Mouse (Mus musculus): ENCODE results near the gene Grb7.

Gene Grb7

DNA sequence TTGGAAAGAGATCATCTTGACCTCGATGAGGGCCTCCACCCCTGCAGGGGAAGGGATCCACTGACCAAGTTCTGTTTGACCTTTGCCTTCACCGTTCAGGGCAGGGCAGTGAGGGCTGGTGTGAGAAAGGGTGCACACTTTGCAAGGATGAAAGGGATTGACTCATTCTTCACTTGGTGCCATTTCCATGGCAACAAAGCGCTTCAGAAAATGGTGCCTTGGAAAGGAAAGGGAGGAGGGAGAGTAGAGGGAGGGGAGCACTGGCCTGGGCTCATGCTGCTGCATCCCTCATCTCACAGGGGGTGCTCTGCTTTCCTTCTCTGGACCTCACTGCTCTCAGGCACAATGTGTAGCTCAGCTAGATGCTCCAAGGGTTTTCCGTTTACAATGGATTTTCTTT lies 26.5 kb downstream of the Grb7 start:
- DNase-seq (ENCODE audit: low spot score): no peak

DNA sequence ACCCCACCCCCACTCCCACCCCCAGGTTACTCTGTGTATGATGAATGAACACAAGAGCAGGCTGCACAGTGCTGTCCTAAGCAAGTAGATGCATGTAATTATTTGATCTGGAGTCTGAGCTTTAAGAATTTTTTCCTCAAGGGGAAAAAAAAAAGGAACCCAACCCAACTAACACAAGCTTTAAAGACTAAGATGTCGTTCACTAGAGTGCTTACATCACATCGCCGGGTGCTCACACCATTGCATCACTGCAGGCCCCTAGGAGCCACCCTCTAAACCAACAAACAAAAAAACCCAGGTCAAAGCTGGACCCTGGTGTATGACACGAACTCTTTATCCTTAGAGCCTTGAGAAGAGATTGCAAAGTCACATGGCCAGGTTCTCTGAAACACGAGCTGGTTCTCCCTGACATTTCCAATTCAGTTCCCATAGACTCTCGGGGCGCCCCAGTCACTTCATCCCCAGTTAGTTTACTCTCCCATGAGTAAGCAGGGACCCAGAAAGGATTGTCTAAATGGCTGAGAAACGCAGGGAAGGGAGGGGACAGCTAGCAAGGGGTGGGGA lies 27.8 kb downstream of the Grb7 start:
- DNase-seq (ENCODE audit: low spot score): no peak

DNA sequence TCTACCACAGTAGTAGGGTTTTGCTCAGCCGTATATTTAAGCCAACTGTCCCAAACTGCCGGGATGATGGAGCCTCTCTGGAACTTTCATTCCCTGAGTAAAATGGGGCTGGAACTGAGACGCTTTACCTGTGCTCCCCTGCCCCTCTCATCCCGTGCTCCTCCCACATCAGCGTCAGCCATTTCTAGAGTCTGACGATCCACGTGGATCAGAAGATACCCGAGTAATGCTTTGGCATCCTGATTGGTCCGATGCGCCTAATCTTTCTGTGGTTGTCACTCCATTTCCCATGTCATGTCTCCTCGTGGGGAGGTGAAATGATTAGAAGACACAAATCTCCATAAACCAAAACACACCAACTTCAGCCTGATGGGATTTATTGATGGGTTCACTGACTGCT lies 28.8 kb downstream of the Grb7 start:
- DNase-seq (ENCODE audit: low spot score): no peak

DNA sequence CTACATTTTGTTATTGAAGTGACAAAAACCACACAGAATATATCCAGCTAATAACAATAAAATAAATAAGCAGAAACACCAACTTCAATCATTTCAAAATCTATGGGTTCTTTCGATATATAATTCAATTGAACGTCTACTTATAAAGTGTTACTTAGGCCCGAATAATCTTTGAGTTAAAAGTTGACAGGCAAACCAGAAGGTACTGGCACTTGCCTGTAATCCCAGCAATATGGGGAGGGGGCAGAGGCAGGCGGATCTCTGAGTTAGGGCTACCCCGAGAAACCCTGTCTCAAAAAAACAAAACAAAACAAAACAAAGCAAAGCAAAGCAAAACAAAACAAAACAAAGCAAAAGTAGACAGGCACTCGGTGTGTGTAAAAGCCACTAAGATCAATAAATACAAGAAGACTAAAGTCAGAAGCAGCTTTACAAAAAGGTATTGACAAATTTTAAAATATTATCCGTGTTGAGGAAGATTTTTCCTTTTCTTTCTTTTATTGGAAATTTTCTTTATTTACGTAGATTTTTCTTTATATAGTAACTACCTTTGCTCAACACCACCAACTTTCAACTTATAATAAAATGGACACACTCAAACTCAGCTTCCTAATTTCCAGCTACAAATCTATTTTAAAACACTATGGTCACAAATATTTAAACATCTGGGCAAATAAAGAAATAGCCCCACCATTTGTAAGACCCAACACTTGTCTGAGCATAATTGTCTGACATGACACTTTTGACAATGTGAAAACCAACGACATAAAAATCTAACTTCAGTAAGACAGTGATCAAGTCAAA lies 29.6 kb downstream of the Grb7 start:
- no peak for DNase-seq (ENCODE audit: low spot score)

DNA sequence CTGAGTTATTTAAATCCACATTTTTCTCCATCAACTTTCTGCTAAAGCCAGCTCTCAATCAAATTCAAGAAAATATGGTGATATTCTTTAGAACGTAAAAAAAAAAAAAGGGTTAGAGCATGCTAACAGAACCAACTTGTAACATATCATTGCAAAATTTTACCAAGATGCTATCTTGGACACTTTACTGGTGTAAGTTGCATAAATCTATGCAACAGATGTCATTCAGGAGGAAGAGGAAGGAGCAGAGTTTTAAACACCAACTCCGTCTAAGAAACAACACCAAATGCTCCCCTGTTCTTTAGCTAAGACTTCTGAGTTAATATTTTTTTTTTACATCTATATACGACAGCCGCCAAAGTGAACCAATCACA lies 30.2 kb downstream of the Grb7 start:
- no peak for DNase-seq (ENCODE audit: low spot score)

DNA sequence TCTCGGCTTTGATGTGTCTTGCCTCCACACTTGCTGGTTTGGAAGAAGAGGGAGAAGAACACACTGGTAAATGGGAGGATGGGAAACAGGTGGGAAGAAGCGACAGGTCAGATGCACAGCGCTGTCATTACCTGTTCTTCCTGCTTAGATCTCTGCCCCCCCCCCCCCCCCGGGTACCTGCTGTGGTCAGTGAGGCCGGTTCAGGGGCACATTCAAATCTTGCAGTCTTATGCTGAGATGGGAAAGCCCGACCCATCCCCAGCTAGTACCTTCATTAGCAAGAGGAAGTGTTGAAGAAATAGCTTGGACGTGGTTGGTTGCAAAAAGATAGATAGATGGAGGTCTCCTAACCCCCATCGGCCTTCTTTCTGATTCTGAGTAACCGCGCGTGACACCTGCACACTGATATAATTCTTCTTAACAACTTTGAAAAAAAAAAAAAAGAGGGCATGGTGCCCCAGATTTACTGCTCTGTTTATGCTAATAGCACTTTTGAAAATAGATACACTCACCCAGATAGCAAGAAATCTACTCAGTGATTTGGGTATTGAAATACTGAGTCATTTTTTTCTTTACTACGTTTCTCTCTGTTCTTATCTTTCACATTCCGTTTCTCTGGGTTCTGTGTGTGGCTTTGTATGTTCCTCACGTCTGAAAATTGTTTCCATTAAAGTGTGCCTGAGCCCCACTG lies 31.0 kb downstream of the Grb7 start:
- no peak for DNase-seq (ENCODE audit: low spot score)

DNA sequence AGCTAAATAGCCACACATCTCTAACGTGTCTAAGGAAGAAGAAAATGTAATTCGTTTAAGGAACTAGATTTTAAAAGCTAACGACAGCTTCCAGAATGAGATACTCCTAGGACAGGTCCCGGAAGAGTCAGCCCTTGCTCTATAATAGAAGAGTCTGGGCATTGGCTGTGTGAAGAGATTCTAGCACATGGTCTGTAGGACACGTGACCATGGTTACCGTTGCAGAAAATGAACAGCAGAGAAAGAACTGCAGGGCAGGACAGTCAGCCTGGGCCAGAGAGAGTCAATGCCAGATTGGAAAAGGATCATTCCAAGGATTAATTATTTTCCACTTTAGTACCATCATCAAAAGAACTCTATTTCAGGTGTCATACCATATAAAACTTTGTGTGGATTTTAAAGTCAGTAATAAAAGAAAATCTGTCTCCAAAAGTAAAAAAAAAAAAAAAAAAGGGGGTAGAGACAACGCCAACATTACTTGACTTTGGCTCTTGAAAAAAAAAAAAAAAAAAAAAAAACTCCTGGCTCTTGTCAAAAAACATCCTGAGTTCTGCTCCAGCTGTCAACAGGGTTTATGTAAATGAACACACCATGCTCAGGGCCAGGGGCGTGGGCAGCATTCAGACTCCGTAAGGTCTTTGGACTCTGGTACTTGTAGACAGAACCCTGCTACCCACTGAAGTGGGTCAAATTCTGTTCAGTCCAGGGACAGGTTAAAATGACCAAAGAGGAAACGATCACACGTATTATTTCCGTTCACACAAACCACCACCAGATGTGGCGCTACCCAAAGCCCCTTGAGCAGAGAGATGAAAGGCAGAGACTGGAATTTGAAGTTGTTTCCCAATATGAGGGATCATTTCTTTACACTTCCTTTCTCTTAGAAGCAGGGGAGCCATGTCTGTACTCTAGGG lies 33.1 kb downstream of the Grb7 start:
- DNase-seq (ENCODE audit: low spot score): no peak

DNA sequence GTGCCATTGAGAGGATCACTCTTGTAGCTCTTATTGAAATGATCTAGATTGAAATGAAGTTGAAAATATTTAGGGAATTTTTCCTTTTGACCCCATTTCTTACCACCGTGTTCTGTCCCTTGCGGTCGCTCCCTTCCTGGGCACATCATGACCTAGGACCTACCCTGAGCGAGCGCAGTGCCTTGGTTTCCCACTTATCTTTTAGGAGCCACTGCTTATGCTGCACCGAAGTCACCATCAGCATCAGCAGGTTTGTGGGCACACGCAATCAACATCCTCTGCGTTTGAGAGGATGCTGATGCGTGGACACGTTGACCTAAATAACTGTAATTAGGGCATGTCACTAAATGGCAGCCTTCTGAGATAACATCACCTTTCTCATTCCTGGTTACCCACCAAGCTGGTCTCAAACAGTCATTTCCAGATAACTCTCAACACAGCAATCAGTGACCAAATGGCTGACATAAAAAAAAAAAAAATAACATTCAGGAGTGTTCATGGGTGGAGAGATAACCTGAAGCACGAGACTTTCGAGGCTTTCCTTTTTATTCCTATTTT lies 33.8 kb downstream of the Grb7 start:
- DNase-seq (ENCODE audit: low spot score): no peak

DNA sequence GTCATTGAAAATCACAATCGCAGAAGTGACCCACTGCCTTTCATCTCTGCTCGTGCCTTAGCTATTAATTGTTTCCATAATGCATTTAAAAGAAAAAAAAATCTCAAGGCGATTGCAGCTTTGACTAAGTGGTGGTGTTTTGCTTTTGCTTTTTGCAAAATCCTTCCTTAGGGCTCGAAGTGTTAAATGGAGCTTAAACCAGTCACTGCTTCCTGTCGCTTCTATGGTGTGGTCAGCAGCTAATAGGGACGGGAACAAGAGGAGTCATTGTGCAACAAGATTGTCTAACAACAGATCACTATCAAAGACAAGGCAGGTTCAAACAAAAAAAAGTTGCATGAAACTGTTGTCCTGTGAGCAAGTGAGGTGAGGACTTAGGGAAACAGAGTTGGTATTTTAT lies 35.0 kb downstream of the Grb7 start:
- DNase-seq (ENCODE audit: low spot score): no peak

DNA sequence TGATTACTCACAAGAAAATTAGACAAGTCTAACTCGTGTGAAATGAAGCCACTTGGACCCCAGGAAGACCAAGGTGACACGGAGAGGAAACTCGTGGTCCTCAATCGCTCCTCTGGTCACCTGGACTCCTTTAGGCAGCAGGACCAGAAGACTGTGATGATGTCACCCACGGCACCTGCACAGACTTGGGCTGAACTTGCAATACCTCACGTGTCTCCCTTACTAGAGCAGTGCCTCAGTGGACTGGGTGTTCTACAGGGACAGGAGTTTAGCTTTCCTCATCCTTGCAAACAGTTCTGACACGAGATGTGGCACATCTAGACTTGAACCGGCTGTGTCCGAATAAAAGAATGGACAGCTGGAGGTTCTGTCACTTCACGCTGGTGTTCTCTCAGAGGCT lies 35.9 kb downstream of the Grb7 start:
- DNase-seq (ENCODE audit: low spot score): no peak

DNA sequence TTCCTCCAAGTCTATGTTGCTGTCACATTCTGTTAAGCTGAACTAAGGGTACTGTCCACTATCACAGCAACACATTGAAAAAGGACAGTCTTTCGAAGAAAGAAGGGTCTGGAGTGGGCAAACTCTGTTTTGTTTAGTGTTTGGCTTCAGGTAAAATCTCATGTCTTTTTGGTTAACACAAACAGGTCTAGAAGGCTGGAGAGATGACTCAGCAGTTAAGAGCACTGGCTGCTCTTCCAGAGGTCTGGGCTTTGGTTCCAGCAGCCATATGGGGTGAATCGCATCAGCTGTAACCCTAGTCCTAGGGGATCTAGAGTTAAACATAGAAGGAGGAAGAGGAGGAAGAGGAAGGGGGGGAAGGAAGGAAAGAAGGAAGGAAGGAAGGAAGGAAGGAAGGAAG lies 39.6 kb downstream of the Grb7 start:
- no peak for DNase-seq (ENCODE audit: low spot score)

DNA sequence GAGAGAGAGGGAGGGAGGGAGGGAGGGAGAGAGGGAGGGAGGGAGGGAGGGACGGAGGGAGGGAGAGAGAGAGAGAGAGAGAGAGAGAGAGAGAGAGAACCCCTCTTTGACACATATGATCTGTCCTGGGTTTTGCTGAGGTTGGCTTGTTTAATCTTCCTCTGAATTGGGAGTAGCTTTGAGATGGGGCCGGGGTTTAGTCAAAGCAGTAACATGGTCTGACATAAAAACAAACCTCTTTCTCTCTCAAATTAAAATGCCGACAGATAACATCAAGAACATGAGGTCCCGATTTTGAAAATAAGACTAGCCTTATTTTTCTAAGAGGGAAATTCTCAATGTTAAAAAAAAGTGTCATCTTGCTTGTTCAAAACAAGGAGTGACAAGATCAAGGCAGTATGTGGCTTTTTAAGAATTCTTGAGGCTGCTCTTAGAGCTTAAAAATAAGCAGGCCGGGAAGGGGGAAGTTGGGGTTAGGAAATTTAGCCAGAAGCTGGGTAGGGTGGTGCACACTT lies 41.4 kb downstream of the Grb7 start:
- no peak for DNase-seq (ENCODE audit: low spot score)

DNA sequence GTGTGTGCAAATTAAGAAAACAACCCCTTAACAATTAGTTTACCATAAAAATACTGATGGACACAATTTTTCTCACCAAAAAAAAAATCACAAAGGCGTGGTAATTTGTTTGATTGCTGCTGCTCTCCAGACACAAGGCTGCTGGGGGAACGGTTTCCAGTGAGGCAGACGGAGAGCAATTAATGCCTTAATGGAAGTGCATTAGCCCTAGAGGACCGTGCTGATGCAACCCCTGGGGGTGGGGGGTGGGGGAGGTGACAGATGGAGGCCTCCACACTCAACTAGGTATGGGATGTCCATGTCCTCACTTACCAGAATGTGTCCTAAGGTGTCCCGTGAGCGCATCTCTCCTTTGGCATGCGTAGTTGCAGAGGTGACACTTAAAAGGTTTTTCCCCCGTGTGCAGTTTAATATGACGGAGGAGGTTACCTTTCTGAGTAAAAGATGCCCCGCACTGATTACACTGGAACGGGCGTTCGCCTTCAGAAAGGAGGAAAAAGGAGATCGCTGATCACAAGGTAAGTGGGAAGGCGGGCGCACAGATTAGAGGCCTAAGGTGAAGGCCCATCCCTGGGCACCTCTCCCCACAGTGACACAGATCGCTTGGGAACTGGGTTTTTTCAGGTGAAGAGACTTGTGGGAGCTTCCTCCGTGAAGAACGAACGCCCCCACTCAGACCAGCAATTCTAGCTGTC lies 42.5 kb downstream of the Grb7 start:
- DNase-seq (ENCODE audit: low spot score): no peak

DNA sequence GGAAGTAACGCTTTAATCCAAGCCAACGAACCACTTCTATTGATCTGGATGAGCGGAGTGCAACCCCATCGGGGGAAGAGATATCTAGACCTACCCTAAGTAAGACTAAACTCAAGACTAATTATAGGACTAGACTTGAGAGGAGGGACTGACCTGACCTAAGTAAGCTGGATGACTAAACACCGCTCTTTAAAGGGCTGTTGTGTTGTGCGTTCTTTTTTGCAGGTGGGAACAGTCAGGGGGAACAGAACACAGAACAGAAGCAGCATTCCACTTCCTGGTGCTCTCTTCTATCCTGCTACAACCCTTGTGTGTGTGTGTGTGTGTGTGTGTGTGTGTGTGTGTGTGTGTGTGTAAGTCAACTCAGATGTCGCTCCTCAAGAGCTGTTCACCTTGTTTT lies 45.4 kb downstream of the Grb7 start:
- DNase-seq (ENCODE audit: low spot score): no peak

DNA sequence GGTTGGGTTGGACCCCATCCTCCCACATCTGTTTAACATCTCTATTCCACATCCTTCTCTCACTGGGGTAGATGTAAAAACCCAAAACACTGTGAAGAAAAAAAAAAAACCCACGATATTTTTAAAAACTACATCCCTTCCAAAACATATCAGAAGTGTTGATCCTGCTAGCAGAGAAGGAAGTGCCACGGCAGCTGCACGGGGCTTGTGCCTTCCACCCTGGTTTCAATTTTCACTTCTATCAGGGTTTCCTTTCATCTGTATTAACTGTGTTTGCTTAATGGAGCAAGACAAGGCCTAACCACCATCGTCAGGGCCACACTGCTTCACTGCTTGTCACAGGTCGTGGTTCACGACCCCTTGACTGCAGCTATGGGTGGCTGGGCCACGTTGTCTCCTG lies 46.8 kb downstream of the Grb7 start:
- DNase-seq (ENCODE audit: low spot score): no peak

DNA sequence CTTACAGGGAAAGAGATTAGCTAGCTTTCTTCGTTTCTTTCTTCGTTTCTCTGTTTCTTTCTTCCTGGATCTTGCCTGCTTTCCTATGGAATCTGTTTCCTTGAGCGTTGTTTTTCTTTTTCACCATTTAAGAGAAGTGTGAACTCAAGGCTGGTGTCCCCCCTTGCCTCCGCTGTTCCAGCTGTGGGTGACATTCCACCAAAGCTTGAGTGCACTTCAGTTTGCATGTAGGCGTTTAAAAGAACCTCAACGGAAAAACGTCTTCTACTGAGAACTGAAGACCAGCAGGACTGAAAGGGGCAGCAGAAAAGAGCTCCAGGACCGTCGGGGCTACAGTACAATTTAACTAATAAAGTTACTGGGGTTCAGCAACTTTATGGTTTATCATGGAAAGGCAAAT lies 47.2 kb downstream of the Grb7 start:
- DNase-seq (ENCODE audit: low spot score): no peak

DNA sequence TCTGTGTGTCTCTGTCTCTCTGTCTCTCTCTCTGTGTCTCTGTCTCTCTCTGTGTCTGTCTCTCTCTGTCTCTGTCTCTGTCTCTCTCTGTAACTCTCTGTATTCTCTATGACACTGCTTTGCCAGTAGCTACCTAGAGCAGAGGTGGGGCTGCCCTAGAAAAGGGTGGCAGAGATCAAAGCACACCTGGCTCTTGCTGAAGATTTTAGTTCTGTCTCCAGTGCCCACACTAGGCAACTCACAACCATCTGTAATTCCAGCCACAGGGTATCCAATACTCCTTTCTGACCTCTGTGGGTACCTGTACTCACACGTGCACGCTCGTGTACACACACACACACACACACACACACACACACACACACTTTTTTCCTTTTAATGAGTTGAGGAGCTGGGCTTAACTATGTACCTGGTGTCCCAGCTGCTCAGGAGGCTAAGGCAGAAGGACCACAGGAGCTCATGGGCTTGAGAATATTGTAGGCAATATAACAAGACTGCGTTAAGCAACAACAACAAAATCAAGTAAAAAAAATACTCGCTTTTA lies 49.1 kb downstream of the Grb7 start:
- no peak for DNase-seq (ENCODE audit: low spot score)

DNA sequence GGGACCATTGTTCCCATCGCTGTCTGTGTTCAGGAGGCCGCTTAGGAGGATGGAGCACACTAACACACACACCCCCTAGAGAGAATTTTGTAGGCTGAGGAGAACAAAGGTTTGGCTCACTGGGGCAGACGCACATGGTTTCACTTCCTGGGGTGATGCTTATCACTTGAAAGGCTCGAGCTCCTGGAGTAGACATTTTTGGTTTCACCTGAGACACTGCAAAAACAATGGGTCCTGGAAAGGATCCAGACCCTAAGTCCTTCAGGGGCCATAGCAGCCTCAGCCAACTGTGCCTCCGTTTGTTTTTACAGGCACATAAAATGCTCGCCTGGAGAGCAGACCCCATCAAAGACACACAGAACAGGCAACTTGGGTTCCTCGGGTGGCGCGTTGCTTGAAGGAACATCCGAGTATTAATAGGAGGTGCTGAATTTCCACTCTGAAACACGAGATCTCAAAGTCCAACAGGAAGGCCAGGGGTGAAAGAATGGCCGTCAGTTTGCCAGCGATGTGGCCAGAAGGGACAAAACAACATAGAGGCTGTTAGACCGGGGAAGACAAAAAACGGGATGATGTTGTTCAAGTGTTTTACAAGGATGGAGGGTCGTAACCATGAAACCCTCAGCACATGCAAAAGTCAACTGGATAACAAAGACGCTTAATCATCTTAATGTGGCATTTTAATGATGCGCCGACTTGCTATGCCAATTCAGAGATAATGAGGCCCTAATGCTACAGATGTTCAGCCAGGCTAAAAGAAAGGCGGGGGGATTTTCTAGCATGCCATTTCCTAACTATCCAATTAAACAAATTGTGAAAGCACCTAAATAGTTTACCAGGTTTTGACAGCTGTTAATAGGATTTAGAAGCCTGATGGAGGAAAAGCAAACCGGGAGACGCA lies 51.4 kb downstream of the Grb7 start:
- DNase-seq (ENCODE audit: low spot score): no peak

DNA sequence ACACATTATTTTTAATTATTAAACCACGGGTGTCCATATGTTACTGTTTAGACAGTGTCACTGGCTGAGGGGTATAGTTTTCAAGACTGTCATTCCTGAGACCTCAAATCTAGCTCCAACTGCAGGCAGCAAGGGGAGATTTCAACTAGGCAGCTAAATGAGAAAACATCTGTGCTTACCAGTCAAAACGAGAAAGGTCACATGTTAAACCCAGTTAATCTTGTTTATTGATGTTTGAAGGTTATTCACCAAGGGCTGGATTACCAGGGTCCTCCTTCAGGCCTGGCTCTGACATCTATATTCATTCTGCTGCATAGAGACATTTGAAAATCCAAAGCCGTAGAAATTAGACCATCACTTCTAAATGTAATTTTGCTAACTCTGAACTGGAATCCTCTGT lies 58.7 kb downstream of the Grb7 start:
- DNase-seq (ENCODE audit: low spot score): no peak

All from testis, postnatal 14 days (tissue).